Mouse (Mus musculus) gastrocnemius, postnatal 25 days (tissue): ENCODE data around the gene 1700102P08Rik. TPM values are rescaled to one million over a fixed set of nuclear protein-coding genes. Genes with fewer than 3 reads are reported as not detected.

Experiments used
- DNase-seq: peaks from one replicate; pipeline ENCODE4 v3.0.0; 2022
- total RNA-seq, 2 experiments: library from RNA; stranded (reverse); gene quantifications; 1 replicate in 1 of 2; 2 replicates in 1 of 2; pipeline ENCODE4 v1.2.3; 2021

Gene 1700102P08Rik
- total RNA-seq, 2 experiments from 2014 or later, result 0.40 to 0.46 TPM

DNA sequence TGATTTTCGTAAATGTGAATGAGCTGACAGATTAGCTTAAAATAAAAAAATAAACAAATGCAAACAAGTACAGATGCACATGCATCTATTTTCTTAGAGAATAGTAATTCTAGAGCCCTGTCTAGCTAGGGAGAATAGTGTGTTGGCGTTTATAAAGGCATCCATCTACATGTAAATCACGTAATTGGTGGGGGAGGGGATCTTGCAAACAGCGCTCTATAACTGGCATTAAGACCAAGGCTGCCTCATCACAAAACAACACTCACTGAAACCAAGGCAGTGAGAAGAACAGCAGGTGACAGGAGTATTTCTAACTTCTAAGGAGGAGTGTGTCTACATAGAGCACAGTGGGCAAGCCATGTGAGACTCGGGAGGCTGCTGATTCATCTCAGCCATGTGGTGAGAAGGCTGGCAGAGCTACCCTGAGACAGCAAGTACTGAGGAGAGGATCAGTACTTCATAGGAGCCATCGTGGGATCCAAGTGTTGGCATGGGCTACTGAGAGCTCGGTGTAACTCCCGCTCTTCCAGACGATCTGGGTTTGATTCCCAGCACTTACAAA lies 18.9 kb downstream of the 1700102P08Rik start:
- DNase-seq, result no peak

DNA sequence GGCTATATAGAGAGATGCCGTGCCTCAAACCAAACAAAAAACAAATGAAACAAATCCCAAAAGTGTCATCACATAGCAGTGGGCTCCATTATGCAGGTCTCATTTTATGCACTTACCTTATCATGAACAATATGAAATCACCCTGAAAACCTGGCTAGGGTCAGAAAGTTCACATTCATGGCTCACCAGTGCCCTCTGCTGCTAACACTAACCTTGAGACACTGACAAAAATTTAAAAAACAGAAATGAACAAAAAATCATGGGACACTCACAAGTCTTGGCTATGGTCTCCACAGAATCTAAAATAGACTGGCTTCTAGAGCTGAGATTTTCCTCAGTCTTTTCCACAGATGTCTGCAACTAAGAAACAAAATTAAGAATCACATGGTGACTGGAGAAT lies 19.6 kb downstream of the 1700102P08Rik start:
- no peak for DNase-seq

DNA sequence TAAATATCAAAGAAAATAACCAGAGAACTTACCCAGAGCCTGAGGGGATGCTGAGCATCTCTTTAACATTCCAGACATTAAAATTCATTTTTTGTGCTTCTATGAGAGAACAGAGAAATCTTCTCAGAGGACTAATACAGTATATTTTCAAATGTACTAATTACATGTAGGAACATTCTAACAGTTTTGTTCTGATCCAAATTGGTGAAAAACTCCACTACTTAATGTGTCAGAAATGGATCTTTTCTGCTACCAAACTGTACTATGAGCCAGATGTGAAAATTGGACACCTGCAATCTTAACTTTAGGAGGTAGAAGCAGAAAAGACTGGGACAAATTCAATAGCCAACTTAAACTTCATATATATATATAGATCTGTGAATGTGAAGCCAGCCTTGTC lies 35.8 kb downstream of the 1700102P08Rik start, which contains the start of gene Ccdc36:
Ccdc36 (minus strand) TSS at position 101 of the 400 bp plus-strand sequence.
- no peak for DNase-seq

DNA sequence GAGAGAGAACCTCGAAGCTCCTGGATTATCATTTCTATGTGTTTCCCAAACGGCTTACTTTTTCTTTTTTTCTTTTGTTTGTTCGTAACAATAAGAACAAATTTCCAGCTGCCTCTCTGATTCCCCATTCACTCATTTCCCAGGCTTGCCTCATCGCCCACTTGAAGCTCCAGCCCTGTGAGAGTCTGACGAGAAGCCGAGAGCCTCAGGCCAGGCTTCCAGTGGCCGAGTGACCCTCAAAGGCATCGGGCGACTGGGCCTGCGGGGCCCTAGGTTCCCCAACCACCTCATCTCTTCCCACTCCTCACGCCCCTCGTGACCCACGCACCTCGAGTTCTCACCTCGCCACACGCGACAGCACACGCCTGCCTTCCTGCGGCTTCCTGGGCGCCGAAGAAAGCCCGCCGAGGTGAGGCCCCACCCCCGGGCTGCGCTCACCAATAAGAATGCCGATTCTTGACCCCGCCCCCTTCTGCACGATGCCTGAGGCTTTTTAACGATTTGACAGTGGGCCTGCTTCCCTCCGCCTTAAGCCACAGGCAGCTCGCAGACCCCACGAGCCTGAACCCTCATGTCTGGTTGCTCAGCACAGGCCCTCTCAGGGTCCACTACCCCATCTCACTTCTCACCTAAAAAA lies 38.9 kb downstream of the 1700102P08Rik start:
- no peak for DNase-seq

DNA sequence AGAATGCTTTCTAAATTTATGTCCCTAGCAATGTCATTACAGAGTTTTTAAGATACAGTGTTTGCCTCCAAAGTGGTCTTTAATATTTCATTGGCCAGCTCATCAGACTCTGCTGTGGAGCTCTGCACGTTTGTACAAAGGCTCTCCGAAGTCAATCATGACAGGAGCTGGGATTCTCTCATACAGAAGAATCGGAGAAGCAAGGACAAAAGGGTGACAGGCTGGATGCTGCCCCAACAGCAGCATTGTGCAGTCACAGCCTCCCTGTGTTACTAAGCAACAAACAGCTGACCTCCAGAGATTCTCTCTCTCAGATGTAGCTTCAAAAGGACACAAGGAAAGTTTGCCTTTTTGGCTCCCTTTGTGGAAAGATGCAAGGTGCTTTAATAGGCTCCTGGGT lies 43.6 kb downstream of the 1700102P08Rik start, which contains the start of gene BC048562:
BC048562 (plus strand) TSS at position 301 of the 400 bp plus-strand sequence.
- no peak for DNase-seq

DNA sequence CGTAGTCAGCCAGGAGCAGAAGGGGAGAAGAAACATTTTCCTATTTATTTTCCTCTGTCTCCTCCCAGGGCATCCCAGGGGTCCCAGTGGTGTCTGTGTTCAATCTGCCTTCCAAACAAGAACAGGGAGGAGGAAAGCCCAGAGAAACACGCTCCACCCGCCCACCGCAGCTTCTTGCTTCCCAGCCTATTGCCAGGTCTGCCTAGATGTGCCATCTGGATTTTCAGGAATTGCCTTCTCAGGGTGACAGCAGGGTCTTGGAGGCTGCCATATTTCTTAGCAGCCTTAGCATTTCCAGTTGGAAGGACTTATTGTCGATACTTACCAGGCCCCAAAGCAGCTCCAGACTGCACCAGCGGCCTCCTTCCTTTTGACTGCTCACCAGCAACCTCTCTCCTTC lies 46.6 kb downstream of the 1700102P08Rik start:
- no peak for DNase-seq

DNA sequence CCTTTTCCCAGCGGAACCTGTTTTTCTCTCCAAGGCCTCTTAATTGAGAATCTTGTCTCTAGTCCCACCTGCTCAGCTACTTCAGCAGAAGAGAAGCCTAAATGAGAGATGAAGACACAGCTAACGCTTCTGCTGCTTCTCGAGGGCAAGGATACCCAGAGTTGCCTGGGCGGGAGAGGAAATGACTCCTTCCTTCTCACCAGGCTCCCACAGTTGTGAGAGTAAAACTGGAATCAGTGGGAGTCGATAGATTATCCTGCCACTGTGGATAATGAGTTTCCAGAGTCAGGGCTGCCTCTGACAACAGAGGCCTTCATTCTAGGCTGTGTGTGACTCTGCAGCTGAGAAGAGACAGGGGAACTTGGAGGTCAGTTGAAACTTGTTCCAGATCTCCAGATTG lies 47.9 kb downstream of the 1700102P08Rik start:
- DNase-seq, result no peak

DNA sequence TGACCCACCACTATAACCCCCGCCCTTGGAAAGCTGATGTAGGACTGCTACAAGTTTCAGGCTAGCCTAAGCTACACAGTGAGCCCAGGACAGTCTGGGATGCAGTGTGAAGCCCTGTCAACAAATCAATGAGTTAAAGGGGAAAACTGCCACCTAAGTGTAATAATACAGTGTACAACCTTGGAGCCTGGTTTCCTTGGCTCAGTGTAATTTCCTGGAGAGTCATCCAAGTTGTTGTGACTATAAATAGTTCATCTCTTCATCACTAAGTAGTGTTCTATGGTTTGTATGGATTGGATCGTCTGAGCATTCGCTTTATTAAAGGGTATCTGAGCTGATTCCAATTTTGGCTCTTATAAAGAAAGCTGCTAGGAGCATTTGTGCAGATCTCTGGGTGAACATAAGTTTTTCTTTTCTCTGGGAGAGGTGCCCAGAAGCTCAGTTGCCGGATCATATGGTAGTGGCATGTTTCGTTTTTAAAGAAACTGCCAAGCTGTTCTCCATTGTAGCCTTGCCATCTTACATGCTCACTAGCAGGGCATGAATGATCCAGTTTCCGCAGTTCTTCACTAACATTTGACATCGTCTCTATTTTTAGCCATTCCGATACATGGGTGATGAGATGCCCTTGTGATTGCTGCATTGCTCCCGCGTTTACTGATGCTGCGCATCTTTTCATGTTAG lies 48.8 kb downstream of the 1700102P08Rik start:
- no peak for DNase-seq

DNA sequence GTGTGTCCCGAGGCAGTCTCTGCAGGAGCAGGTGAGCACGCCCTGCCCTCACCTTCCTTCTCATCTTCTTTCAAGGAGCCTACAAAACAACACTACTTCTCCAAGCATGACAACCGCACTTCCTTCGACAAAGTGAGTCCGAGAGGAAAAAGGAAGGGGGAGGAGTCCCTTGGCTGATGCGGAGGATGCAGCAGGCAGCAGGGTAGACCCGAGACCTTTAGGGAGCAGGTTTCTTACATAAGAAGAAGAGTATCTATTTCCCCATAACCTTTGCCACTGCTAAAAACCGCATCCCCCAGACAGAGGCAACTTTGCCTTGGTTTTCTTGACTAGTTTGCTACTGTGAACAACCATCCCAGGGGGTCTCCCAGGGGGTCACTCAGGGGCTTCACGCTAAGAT lies 52.5 kb downstream of the 1700102P08Rik start:
- no peak for DNase-seq

DNA sequence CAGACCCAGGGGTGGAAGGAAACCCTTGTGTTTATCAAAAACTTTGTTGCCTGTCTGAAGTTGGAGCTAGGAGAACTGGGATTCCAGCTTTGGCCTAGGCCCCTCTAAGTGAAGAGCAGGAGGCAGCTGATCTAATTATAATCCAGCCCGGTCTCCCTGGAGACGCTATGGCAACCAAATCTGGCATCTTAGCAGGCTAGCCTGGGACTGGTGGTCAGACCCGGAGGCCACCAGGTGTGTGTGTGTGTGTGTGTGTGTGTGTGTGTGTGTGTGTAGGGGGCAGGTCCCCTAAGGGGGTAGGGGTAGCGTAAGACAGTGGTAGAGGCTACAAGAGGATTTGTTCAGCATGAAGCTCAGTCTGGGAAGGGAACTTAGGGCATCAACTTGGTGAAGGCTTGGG lies 57.3 kb downstream of the 1700102P08Rik start:
- no peak for DNase-seq

DNA sequence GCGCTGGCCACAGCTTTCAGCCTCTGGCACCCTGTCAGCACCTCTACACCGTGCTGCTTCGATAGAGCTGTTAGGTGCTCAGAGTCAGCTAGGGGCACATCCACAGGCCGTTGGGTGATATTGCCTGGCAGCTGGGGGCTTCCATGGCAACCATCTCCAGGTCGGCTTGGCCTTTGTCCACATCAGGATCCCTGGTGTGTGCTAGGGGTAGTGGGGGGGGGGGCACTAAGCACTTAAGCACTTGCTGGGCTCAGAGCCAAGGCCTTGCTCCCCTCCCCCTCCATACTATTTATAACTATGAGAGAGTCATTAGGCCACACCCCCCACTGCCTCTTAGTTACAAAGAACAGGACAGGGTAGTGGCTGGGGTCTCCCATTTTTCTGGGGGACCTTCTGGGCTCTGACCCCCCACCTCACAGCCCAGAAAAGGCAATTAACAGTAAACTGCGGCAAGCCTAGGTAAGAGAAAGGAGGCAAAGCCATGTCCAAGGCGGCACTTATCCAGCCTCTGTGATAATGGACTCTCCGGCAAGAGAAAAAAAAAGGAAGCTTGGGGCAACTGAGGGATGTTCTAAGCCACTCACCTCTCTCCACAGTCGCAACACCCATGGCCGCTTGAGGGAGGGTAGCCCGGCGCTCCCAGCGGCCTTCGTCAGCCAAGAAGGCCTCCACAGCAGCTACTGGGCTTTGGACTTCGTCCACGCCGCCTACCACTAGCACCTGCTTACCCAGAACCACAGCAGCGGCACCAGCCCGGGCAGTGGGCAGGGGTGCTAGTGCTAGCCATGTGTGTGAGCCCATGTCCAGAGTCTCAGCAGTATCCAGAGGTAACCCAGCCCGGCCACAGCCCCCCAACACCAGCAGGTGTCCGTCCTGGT lies 57.9 kb downstream of the 1700102P08Rik start:
- DNase-seq, result no peak

DNA sequence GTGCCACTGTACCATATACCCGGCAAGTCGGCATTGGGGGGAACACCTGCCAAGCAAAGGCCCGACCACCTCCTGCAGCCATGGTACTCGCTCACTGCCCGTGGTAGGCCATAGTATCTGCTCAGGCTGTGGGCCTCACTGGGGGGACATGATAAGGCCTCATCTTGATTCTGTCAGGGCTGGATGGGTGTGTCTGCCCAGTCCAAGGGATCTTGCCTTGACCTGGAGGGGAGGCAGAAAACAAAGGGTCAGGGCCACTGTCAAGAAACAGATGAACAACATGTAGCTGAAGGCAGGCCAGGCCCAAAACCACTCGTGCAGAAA lies 58.5 kb downstream of the 1700102P08Rik start:
- no peak for DNase-seq

DNA sequence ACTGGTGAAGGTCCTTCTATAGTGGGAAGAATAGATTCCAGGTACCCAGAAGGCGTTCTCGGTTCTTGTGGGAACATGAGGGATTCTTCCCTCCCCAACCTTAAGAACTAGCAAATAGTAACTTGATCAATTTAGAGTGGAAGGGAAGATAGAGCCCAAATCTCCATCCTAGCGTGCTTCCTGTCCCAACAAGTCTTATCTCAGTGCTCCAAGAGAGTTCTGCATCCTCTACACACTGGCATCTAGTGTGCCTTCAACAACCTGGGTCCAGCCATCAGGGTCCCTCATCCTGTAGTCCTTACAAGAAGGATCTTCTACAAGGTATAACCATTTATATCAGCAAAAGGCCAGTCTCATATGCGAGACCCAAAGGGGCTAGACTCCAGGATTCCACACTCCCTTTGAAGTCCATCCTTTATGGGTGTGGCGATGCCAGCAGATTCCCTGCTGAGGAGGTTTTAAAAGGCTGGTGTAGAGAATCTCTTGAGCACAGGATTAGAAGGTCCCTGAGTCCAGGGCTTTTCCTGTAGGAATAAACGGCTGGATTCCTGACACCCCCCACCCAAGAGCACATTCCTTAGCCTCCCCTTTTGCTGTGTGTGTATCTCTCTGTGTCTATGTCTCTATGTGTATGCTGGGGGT lies 59.0 kb downstream of the 1700102P08Rik start:
- DNase-seq, result no peak

DNA sequence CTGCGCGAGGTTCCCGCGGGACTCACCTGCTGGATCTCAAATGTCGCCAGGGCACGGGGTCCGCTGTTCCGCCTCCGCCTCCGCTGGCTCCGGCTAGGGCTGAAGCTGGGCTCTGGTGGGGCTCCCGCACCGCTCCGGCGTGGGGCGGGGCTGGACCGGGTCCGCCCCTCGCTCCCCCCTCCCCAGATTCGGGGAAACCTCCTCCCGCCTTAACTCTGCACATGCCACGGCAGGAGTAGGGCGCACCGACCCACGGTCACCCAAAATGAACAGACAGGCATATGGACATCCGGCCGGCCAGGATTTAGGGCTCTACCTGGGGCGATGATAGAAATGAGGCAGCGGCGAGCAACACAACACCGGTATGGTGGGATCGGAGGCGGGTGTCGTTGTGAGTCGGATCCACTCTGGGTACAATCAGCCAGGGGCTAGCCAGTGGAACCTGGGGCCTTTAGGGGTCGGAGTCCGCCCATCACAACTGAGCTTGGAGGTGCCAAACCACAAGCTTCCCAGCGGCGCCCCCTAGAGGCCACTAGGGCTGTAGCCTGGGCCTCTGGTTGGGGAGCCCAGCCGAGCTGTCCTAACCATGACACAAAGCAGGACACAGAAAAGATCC lies 59.8 kb downstream of the 1700102P08Rik start:
- peak; percentile 73 for DNase-seq

DNA sequence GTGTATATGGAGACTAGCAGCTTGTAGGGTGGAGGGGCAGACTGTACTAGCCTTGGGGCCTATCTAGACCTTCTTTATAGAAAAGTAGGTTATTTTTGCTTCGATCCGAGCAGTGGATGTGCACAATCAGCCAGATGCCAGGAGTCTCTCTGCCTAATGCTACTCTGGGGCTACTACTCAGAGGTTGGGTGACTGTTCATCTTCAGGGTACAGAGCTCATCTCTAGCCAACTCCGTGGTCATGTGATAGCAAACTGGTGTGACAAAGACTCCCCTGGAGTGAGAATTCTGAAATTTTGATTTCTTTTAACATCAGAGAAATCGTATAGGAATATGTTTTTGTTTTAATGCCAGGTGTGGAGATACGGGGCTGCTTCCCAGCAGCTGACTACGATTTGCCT lies 60.3 kb downstream of the 1700102P08Rik start:
- DNase-seq, result no peak

DNA sequence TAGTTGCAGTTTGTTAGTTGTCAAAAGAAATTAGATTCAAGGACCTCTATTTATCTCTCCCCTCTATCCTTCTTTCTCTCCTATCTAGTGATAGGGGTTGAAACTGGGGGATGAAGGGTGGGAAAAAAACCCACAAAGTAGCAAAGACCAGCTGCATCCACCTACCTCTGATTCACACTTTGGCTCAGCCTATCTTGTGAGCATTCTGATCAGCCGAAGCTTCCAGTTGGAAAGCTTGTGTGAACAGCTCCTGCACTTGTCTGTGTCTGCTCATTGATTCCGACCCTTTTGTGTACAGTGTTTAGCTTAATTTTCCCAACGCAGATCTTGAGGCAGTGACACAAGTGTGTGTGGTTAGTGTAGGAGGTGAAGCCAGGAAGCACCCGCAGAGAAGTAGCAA lies 60.9 kb downstream of the 1700102P08Rik start:
- no peak for DNase-seq

DNA sequence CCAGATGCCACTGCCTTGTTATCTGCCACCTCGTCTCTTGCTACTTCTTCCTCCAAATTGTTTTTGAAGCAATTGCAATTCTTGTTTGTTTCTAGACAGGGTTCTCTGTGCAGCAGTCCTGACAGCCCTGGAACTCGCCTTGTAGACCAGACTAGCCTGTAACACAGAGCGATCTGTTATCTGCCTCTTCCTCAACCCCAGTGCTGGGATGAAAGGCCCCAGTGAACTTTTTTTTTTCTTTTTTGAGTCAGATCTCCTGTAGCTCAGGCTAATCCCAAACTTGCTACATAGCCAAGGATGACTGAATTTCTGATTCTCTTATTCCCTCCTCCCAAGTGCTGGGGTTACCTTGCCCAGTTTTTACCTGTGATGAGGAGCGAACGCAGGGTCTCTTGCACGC lies 61.8 kb downstream of the 1700102P08Rik start:
- no peak for DNase-seq

DNA sequence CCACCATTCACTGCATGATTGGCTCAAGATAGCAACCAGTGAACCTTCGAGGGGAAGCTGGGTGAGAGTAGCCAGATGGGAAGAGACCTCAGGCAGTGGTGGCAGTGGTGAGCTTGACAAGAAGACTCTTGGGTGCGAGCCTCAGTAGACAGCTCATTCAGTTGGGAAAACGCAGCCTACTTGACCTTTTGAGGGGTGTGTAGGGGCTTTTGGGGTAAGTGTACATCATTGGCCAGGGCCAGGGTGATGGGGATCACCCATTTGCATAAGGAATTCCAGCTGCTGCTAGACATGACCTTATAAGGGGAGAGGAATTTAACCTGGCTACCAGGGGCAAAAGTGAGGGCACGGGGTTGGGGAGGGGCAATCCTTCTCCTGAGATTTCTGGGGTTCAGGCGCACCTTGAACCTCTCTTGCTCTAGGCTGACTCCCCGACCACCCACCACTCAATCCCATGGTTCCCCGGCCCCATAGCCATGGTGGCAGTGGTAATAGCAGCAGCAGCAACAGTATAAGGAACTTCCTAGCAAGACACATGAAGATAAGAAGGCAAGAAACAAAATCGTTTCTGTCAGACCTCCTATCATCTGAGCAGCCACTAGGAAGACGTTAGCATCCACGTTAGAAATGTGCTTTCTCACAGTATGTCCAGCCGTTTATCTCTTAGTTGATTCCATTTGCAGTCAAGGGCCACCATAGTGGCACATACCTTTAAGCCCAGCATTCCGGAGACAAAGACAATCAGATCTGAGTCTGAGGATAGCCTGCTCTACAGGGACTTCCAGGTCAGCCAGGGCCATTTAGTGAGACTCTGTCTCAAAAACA lies 63.4 kb downstream of the 1700102P08Rik start:
- no peak for DNase-seq

DNA sequence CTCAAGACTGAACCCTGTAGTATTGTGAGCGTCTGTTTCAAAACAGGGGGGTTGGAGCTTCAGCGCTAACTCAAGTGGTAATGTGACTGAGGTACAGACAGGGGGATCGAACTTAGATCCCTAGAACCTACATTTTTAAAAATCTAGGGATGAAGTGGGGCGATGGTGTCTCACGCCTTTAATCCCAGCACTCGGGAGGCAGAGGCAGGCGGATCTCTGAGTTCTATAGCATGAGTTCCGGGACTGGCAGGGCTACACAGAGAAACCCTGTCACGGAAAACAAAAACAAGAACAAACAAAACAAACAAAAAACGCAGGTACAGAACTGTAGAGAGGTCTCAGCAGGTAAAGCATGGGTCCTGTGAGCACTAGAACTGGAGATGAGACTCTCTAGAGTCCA lies 64.3 kb downstream of the 1700102P08Rik start:
- no peak for DNase-seq

DNA sequence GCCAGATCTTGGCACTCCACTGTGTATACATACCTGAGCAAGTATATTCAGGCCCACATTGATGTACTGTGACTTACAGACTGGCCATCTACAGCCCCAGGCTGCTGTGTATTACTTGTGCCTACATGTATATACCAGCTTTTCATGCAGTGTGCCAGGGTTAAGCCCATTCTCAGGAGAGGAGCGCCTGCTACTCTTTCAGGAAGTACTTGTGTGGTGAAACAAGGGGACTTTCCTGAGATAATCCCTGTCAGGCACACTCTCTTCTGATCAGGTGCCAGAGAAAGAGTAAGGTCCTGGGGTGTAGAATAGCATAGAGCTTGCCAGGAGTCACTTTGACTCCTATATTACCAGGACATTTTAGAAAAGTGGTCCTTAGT lies 67.3 kb downstream of the 1700102P08Rik start:
- no peak for DNase-seq
